Mouse (Mus musculus): ENCODE results near the gene Lrrc25.
"Not testable (repeated sequence)": the region's sequence is repeated elsewhere in the genome, so short reads cannot be mapped to it uniquely, and the experiment has no call there.

Lrrc25 gene

GRCm38 (mm10) chr8:70615894-70616293 lies at the start of gene Lrrc25:
TSS of gene Lrrc25 (plus strand) at chr8:70616155.
- DNase-seq (ENCODE audit: low spot score) = no peak

GRCm38 (mm10) chr8:70570360-70570759 lies 45.6 kb upstream of the Lrrc25 start:
- DNase-seq (ENCODE audit: low spot score) = no peak

GRCm38 (mm10) chr8:70570990-70571389 lies 45.0 kb upstream of the Lrrc25 start:
- DNase-seq (ENCODE audit: low spot score) = no peak

GRCm38 (mm10) chr8:70574302-70574701 lies 41.7 kb upstream of the Lrrc25 start:
- DNase-seq (ENCODE audit: low spot score) = no peak

GRCm38 (mm10) chr8:70574915-70575314 lies 41.0 kb upstream of the Lrrc25 start:
- DNase-seq (ENCODE audit: low spot score) = no peak

GRCm38 (mm10) chr8:70577207-70577606 lies 38.7 kb upstream of the Lrrc25 start:
- no peak for DNase-seq (ENCODE audit: low spot score)

GRCm38 (mm10) chr8:70583476-70584387 lies 32.2 kb upstream of the Lrrc25 start:
- no peak for DNase-seq (ENCODE audit: low spot score)

- DNase-seq (ENCODE audit: low spot score) = no peak
Observed at GRCm38 (mm10) chr8:70584606-70585257, 31.2 kb upstream of the Lrrc25 start.

GRCm38 (mm10) chr8:70585258-70585652 lies 30.7 kb upstream of the Lrrc25 start:
- peak; percentile 76 for DNase-seq (ENCODE audit: low spot score)

GRCm38 (mm10) chr8:70587955-70588354 lies 28.0 kb upstream of the Lrrc25 start:
- not testable (repeated sequence) for DNase-seq (ENCODE audit: low spot score)

- DNase-seq (ENCODE audit: low spot score) = no peak
Observed at GRCm38 (mm10) chr8:70591569-70591968, 24.4 kb upstream of the Lrrc25 start.

- no peak for DNase-seq (ENCODE audit: low spot score)
Observed at GRCm38 (mm10) chr8:70593173-70593572, 22.8 kb upstream of the Lrrc25 start.

- peak; percentile 95 for DNase-seq (ENCODE audit: low spot score)
Observed at GRCm38 (mm10) chr8:70593961-70594609, 21.9 kb upstream of the Lrrc25 start, which contains the start of gene Isyna1. TSS of gene Isyna1 (plus strand) at chr8:70594373.

GRCm38 (mm10) chr8:70594621-70595564 lies 21.1 kb upstream of the Lrrc25 start:
- peak; percentile 58 for DNase-seq (ENCODE audit: low spot score)

- no peak for DNase-seq (ENCODE audit: low spot score)
Observed at GRCm38 (mm10) chr8:70595811-70596210, 20.1 kb upstream of the Lrrc25 start.

GRCm38 (mm10) chr8:70596216-70596615 lies 19.7 kb upstream of the Lrrc25 start:
- no peak for DNase-seq (ENCODE audit: low spot score)

- DNase-seq (ENCODE audit: low spot score) = no peak
Observed at GRCm38 (mm10) chr8:70596775-70597416, 19.1 kb upstream of the Lrrc25 start.

- no peak for DNase-seq (ENCODE audit: low spot score)
Observed at GRCm38 (mm10) chr8:70597417-70598272, 18.3 kb upstream of the Lrrc25 start.

GRCm38 (mm10) chr8:70598283-70598682 lies 17.7 kb upstream of the Lrrc25 start:
- no peak for DNase-seq (ENCODE audit: low spot score)

- no peak for DNase-seq (ENCODE audit: low spot score)
Observed at GRCm38 (mm10) chr8:70598722-70599121, 17.2 kb upstream of the Lrrc25 start.

Data from MN1 (cell line).